Mouse (Mus musculus) spleen, adult 2 months (tissue): ENCODE measurements at regions not wholly inside any gene's neighbourhood (a gene's known extent, or its start where the extent isn't known, plus 50 kb on each side); places are given as distances from the start of the nearest gene placed in this dataset.

Source experiments
- CTCF ChIP-seq: fragments of 200-500 bp; IDR thresholded peaks from 2 replicates; pipeline ENCODE4 v1.5.1; 2011; ENCODE audit warnings: mild to moderate bottlenecking, inconsistent platforms; ENCODE audit not compliant: insufficient read depth, insufficient read length, insufficient replicate concordance; ENCODE audit errors: extremely low read depth
- POLR2A ChIP-seq: fragments of 200-500 bp; IDR thresholded peaks from 2 replicates; pipeline ENCODE4 v1.6.1; 2011; ENCODE audit warnings: low read depth, low read length, inconsistent platforms

DNA sequence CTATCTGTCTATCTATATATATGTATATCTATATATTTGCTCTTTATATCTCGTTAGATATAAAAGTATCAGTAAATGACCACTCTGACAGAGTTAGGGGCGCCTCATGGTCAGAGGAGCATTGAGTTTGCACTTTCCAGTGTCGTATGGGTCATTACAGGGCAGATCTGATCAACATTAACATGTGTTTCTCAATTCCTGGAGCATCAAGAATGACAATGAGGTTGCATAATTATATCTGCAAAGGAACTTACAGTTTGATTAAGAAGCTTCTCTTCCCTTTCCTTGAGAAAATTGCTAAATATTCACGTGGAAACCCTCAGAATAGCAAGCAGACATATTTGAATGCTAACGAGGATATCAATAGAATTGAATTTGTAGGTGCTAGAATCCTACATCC lies 158.6 kb downstream of the Gm11146 start:
- no peak for TF ChIP-seq POLR2A
- no peak for TF ChIP-seq CTCF
